Mouse (Mus musculus) cerebellum, postnatal 14 days (tissue): ENCODE measurements around the gene Lama5.

Experiments used
- DNase-seq, 2 experiments: peaks; one replicate each; pipeline ENCODE4 v3.0.0; 2021; ENCODE audit warnings: mixed read lengths in 2 of 2

Lama5 gene

DNA sequence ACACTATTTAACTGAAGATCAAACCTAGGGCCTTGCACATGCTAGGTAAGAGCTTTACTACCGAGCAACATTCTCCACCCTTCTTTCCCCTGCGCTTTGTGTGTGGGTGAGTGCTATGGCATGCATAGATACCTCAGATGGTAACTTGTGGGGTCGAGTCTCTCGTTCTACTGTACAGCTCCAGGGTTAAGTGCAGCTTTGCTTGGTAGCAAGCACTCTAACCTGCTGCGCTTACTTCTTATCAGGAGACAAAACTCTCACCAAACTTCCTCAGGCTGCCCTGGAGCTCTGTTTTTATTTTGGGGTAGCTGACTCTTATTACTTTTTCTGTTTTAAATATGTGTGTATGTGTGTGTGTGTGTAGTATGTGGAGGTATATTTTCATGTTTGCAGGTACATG is 90.2 kb downstream of the Lama5 start:
- no peak for DNase-seq

DNA sequence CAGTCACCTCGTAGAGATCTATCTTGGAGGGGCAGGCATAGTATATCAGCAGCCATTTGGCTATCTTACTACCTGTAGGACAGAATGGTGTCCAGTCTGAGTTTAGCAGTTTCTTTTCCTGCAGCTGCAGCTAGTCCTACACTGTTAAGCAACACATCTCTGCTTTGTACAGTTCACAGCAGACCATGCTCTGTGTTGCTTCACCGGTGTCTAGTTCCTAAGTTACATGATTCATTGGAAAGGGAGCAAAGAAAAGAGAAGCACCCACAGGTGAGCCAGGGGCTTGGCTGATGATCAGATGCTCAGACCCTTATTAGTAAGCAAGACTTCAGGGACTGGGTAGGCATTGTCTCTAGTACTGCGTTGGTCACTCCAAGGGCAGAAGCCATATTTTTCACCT is 91.7 kb downstream of the Lama5 start:
- no peak for DNase-seq

DNA sequence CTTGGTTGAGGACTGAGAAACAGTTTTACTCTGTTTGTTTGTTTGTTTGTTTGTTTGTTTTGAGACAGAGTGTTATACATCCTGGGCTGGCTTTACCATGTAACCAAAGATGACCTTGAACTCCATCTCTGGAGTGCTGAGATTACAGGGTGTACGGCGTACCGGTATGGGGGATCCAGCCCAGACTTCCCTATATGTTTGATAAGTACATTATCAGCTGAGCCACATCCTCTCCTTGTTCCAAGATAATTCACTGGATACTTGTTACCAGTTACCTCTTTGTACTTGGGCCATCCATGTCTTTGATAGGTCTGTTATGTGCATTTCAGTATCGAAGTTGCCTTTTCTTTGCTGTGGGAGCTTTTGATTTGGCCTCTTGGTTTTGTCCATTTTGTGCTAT is 92.4 kb downstream of the Lama5 start:
- DNase-seq = no peak

DNA sequence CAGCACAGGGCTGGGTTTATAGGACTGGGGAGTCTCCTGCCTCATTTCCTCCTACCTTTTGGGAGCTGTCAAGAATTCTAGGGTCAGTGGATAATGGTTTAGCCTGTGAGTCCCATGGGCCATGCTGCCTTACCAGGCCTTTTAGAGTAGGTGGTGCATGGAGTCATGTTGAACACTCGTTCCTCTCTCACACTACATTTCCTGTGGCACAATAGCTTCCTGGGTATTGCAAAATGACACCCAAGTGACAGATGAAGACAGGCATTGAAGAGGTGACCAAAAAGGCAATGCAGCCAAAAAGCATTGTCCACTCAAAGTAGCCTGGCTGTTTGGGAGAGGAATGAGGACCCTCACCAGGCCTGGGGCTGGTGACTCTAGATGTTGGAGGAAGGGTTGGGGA is 98.0 kb downstream of the Lama5 start:
- DNase-seq = no peak
